Mouse (Mus musculus): ENCODE results near the gene Lrrc39. TPM values are rescaled to one million over a fixed set of nuclear protein-coding genes. Genes with fewer than 3 reads are reported as not detected.
A peak's percentile ranks its signal among the peaks of the same experiment; 100 is the strongest.
"Not testable (repeated sequence)": the region's sequence is repeated elsewhere in the genome, so short reads cannot be mapped to it uniquely, and the experiment has no call there.

Lrrc39 gene
- 0.31 and 0.45 TPM in 2 replicates for polyA plus RNA-seq (2015; fragmentation: Nextera tagmentation; extraction: Ambion mirVana)

DNA sequence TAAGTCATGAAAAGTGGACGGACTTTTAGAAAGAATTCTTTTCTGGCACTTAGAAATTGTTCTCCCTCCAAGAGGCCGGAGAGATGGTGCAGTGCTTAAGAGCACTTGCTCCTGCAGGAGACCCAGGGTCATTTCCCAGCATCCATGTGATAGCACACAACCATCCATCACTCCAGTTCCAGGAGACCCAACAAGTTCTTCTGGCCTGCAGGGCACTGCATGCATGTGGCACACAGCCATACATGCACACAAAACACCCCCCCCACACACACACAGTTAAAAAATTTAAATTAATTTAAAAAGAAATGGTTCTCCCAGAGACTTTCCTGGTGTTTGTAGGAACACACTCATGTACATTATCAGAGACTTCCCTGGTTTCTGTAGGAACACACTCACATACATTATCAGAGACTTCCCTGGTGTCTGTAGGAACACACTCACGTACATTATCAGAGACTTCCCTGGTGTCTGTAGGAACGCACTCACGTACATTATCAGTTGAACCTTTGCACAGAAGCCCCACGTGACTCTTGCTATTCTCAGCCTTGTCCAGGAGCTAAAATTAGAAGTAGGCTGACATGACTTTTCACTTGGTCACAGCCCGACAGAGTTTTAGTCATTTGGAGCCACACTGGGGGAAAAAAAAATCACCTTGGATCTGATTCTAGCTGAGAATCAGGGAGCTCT, at the start of gene Lrrc39:
TSS of gene Lrrc39 (plus strand) at position 566 of the 687 bp plus-strand sequence.
- 82% methylated on average over 7 of the region's 7 CpGs for WGBS
- Histone ChIP-seq H3K4me3 (no peak within 1 kb of the TSS), H3K9me3 (no peaks in the 10 kb centered on the region), H3K4me1 (replicated peaks) (no peaks in the 10 kb centered on the region), H3K9ac (no peak within 1 kb of the TSS), H3K36me3 (no peaks in the 10 kb centered on the region), H3K27ac (replicated peaks) (no peak within 1 kb of the TSS), H3K4me2 (no peak within 1 kb of the TSS), H3K27me3 (no peaks in the 10 kb centered on the region)
- no peak for ATAC-seq (ENCODE audit: low FRiP score, low read depth)

DNA sequence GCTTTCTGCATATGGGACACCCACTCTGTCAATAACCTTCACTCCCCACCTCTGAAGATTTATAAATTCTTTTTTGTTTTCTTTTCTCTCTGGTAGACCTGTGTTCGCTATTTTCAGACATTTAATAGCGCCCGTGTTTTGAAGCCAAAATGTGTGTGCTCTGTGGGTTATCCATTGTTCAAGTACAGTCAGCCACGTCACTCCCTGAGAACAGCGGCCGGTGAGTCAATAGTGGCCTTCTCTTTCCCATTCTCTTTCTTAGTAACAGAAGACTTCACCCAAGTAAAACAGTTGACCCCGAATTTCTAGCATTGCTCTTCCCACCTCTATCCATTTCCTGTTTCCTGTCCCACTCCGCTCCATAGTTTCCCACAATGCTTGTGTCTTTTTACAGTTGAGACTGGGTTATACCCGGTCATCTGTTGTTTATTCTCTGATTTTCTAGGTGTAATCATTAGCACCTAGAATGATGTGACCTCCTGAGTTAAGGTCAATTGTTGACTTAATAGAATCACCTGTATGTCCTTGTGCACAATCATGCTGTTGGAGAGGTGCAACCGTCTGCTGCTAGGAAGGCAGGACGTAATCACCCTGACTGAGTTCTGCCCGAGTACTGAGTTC, 42.5 kb upstream of the Lrrc39 start:
- WGBS = 73% methylated on average over 12 of the region's 12 CpGs
- ATAC-seq (ENCODE audit: low FRiP score, low read depth) = no peak
- Histone ChIP-seq H3K4me1 (replicated peaks) (no peaks in the 10 kb centered on the region), H3K4me3 (no peak overlapping the region), H3K36me3 (no peaks in the 10 kb centered on the region), H3K9me3 (no peaks in the 10 kb centered on the region), H3K4me2 (no peak overlapping the region), H3K9ac (no peak overlapping the region), H3K27ac (replicated peaks) (no peak overlapping the region), H3K27me3 (no peaks in the 10 kb centered on the region)

GRCm38 (mm10) chr3:116529741-116530140, 33.0 kb upstream of the Lrrc39 start:
- Histone ChIP-seq H3K9ac (no peak overlapping the region), H3K4me3 (no peak overlapping the region), H3K36me3 (peaks cover 5% of the 10 kb centered on the region; the same call in 1 of the 2 replicates), H3K27me3 (no peaks in the 10 kb centered on the region), H3K4me2 (no peak overlapping the region), H3K9me3 (no peaks in the 10 kb centered on the region), H3K27ac (replicated peaks) (no peak overlapping the region), H3K4me1 (replicated peaks) (no peaks in the 10 kb centered on the region)
- WGBS = 59% methylated on average over 5 of the region's 5 CpGs
- no peak for ATAC-seq (ENCODE audit: low FRiP score, low read depth)

GRCm38 (mm10) chr3:116530826-116531225, 31.9 kb upstream of the Lrrc39 start:
- no peak for ATAC-seq (ENCODE audit: low FRiP score, low read depth)
- no peak overlapping the region for H3K27ac ChIP-seq (replicated peaks)
- no peak overlapping the region for H3K4me3 ChIP-seq
- H3K9ac ChIP-seq = no peak overlapping the region
- WGBS = 70% methylated on average over 4 of the region's 4 CpGs
- no peak overlapping the region for H3K4me2 ChIP-seq
- peaks cover 16% of the 10 kb centered on the region; the same call in 1 of the 2 replicates for H3K36me3 ChIP-seq
- no peaks in the 10 kb centered on the region for H3K9me3 ChIP-seq
- H3K4me1 ChIP-seq (replicated peaks) = no peaks in the 10 kb centered on the region
- no peaks in the 10 kb centered on the region for H3K27me3 ChIP-seq

GRCm38 (mm10) chr3:116536428-116537199, 26.2 kb upstream of the Lrrc39 start:
- peak overlapping the region; percentile 25; the same call in 1 of the 2 replicates for H3K27ac ChIP-seq (replicated peaks)
- peaks cover 24% of the 10 kb centered on the region for H3K36me3 ChIP-seq
- no peak overlapping the region for H3K4me2 ChIP-seq
- H3K4me1 ChIP-seq (replicated peaks) = no peaks in the 10 kb centered on the region
- H3K4me3 ChIP-seq = no peak overlapping the region
- no peak overlapping the region for H3K9ac ChIP-seq
- ATAC-seq (ENCODE audit: low FRiP score, low read depth) = peak; percentile 42
- no peaks in the 10 kb centered on the region for H3K27me3 ChIP-seq
- no peaks in the 10 kb centered on the region for H3K9me3 ChIP-seq
- 43% methylated on average over 16 of the region's 16 CpGs for WGBS

- no peak for ATAC-seq (ENCODE audit: low FRiP score, low read depth)
- H3K9me3 ChIP-seq = no peaks in the 10 kb centered on the region
- peaks cover 24% of the 10 kb centered on the region for H3K36me3 ChIP-seq
- H3K4me3 ChIP-seq = no peak overlapping the region
- H3K4me2 ChIP-seq = no peak overlapping the region
- 40% methylated on average over 6 of the region's 6 CpGs for WGBS
- no peak overlapping the region for H3K9ac ChIP-seq
- H3K27ac ChIP-seq (replicated peaks) = no peak overlapping the region
- no peaks in the 10 kb centered on the region for H3K4me1 ChIP-seq (replicated peaks)
- H3K27me3 ChIP-seq = no peaks in the 10 kb centered on the region
Observed at GRCm38 (mm10) chr3:116537200-116537573, 25.6 kb upstream of the Lrrc39 start.

DNA sequence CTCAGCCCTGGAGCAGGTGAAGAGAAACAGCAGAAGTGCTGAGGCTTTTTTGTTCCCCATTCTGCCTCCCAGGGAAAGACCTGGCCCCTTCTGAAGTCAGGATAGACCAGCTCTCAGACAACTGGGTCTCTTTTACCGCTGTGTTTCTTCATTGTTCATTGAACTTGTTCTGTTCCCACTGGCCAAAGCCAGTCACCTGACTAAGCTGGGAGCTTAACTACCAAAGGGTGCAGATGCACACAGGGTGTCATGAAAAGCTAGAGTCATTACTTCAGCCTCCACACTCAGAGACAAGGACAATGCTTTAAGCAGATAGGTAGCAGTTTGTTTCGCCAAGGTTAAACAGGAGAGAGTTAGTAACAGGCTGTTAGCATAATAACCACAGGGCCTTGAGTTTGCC, 20.7 kb upstream of the Lrrc39 start:
- peaks cover 15% of the 10 kb centered on the region for H3K36me3 ChIP-seq
- H3K9ac ChIP-seq = no peak overlapping the region
- H3K4me3 ChIP-seq = no peak overlapping the region
- no peak overlapping the region for H3K4me2 ChIP-seq
- no peaks in the 10 kb centered on the region for H3K4me1 ChIP-seq (replicated peaks)
- H3K27ac ChIP-seq (replicated peaks) = no peak overlapping the region
- H3K27me3 ChIP-seq = no peaks in the 10 kb centered on the region
- H3K9me3 ChIP-seq = no peaks in the 10 kb centered on the region
- ATAC-seq (ENCODE audit: low FRiP score, low read depth) = no peak
- 90% methylated on average over 2 of the region's 2 CpGs for WGBS

DNA sequence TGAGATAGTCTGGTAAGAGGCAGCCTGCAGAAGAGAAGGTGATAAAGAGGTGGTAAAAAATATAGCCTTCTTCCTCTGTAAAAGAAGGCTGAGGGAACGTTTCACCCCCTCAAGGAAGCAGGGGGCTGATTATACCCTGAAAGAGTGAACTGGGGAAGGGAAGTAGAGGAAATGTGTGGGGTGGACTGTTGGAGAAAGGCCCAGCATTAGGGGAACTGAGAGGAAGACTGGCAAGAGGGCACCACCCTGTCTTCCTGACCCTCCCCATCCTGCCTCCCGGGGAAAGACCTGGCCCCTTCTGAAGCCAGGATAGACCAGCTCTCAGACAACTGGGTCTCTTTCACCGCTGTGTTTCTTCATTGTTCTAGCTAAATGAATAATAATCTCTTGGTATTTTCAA, 20.2 kb upstream of the Lrrc39 start:
- no peak overlapping the region for H3K4me2 ChIP-seq
- no peak overlapping the region for H3K9ac ChIP-seq
- peaks cover 15% of the 10 kb centered on the region for H3K36me3 ChIP-seq
- H3K27ac ChIP-seq (replicated peaks) = no peak overlapping the region
- H3K4me1 ChIP-seq (replicated peaks) = no peaks in the 10 kb centered on the region
- ATAC-seq (ENCODE audit: low FRiP score, low read depth) = no peak
- H3K27me3 ChIP-seq = no peaks in the 10 kb centered on the region
- H3K4me3 ChIP-seq = no peak overlapping the region
- WGBS = 87% methylated on average over 3 of the region's 3 CpGs
- H3K9me3 ChIP-seq = no peaks in the 10 kb centered on the region

DNA sequence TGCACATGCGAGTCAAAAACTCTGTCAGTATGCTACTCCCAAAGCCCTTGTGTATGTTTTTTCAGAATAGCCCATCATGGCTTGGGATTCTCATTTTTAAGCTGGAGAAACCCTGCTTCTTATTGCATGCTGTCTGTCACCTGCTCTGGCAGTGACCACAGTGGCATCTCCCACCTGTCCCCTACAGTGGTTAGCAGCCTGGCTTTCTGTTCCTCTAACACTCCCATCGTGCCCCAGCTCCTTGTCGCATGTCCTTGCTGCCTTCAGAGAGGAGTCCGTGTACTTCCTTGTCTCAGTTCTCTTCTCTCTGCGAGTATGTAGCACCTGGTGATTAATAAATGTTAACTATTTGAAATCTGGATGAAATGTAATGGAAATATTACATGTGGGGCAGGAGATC, 15.3 kb upstream of the Lrrc39 start:
- H3K27ac ChIP-seq (replicated peaks) = no peak overlapping the region
- no peak overlapping the region for H3K9ac ChIP-seq
- ATAC-seq (ENCODE audit: low FRiP score, low read depth) = no peak
- H3K4me3 ChIP-seq = no peak overlapping the region
- WGBS = 91% methylated on average over 5 of the region's 5 CpGs
- H3K9me3 ChIP-seq = no peaks in the 10 kb centered on the region
- no peaks in the 10 kb centered on the region for H3K27me3 ChIP-seq
- no peaks in the 10 kb centered on the region for H3K4me1 ChIP-seq (replicated peaks)
- H3K36me3 ChIP-seq = peaks cover 15% of the 10 kb centered on the region
- H3K4me2 ChIP-seq = no peak overlapping the region

DNA sequence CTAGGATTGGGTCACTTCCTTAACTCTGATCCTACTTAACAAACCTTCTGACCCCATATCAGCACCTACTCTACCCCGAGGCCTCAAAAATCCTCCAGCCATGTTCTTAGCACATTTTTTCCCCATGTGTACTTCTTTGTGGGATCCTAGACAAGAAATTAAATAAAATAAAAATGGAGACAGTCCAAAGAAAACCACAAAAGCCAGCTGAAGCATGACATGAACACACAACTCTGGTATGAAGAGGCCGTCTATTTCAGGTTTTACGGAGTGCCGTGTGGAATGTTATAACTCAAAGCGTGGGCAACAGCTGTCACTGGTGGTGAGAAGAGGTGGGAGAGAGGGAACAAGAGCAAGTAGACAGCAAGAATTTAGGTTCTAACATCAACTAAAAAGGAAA, 11.4 kb upstream of the Lrrc39 start:
- H3K4me1 ChIP-seq (replicated peaks) = no peaks in the 10 kb centered on the region
- H3K4me2 ChIP-seq = no peak overlapping the region
- ATAC-seq (ENCODE audit: low FRiP score, low read depth) = no peak
- H3K4me3 ChIP-seq = no peak overlapping the region
- H3K27me3 ChIP-seq = no peaks in the 10 kb centered on the region
- WGBS = 96% methylated on average over 5 of the region's 5 CpGs
- no peak overlapping the region for H3K9ac ChIP-seq
- H3K9me3 ChIP-seq = no peaks in the 10 kb centered on the region
- H3K27ac ChIP-seq (replicated peaks) = no peak overlapping the region
- peaks cover 9% of the 10 kb centered on the region for H3K36me3 ChIP-seq

DNA sequence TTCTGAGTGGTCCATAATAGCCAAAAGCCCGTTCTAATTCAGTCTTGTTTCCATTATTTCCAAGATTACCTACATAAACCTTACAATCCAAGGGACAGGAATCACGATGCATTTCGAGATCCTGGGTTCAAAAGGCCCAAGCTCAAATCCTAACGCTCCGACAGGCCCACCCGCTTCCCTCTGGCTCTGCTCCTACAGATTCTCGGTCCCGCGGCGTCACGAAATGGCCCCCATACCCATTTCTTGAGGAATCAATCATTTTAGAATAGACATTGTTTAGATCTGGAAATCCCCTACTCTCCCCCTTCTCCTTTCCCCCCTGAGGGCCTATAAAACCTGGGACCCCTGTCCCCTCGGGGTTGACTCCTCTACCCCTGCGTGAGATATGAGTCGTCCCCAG, 1.5 kb upstream of the Lrrc39 start:
- WGBS = 96% methylated on average over 13 of the region's 14 CpGs
- not testable (repeated sequence) for H3K4me2 ChIP-seq; H3K9ac ChIP-seq; H3K4me3 ChIP-seq; H3K9me3 ChIP-seq; H3K27me3 ChIP-seq; H3K4me1 ChIP-seq (replicated peaks); H3K36me3 ChIP-seq; ATAC-seq (ENCODE audit: low FRiP score, low read depth); H3K27ac ChIP-seq (replicated peaks)

- Histone ChIP-seq H3K4me2 (no peak overlapping the region), H3K27me3 (no peaks in the 10 kb centered on the region), H3K9ac (no peak overlapping the region), H3K9me3 (no peaks in the 10 kb centered on the region), H3K27ac (replicated peaks) (no peak overlapping the region), H3K4me3 (no peak overlapping the region), H3K4me1 (replicated peaks) (no peaks in the 10 kb centered on the region), H3K36me3 (no peaks in the 10 kb centered on the region)
- WGBS = 83% methylated on average over 7 of the region's 7 CpGs
- ATAC-seq (ENCODE audit: low FRiP score, low read depth) = no peak
Observed at GRCm38 (mm10) chr3:116563095-116563492, 321 bp downstream of the Lrrc39 start.
